Mouse (Mus musculus) layer of hippocampus, adult 2 months (tissue): Measurements from ENCODE around the gene Wnt16. TPM values are rescaled to one million over a fixed set of nuclear protein-coding genes. Genes with fewer than 3 reads are reported as not detected.
"Not testable (repeated sequence)": the region's sequence is repeated elsewhere in the genome, so short reads cannot be mapped to it uniquely, and the experiment has no call there.

ENCODE experiments used
- DNase-seq, 2 experiments: peaks; one replicate each; pipeline ENCODE4 v3.0.0; 2022; ENCODE audit warnings: low spot score in 2 of 2
- H3K27ac ChIP-seq: fragments of 200-600 bp; 2 replicates; pipeline ENCODE4 v1.8.1; 2022
- H3K4me3 ChIP-seq: fragments of 200-600 bp; 2 replicates; pipeline ENCODE4 v1.8.1; 2022; ENCODE audit warnings: mild to moderate bottlenecking
- CTCF ChIP-seq: fragments of 200-600 bp; conservative IDR thresholded peaks from 2 replicates; pipeline ENCODE4 v1.8.1; 2022; ENCODE audit warnings: antibody characterized with exemption, mild to moderate bottlenecking, moderate library complexity
- long read RNA-seq, 2 experiments: library from polyadenylated mRNA; stranded (forward); transcript quantifications; one replicate each; pipeline ENCODE4 v2.0.0; 2021; ENCODE audit warnings: borderline mapping rate in 2 of 2
- total RNA-seq, 2 experiments: library from RNA; stranded (reverse); gene quantifications; 2 replicates each; pipeline ENCODE4 v1.2.3; 2021

Gene Wnt16
- 1 to 10 TPM; 1.2 to 2.5 TPM for total RNA-seq
- long read RNA-seq, experiment 1: 0 reads
- long read RNA-seq, experiment 2: 0 reads

- Histone ChIP-seq H3K4me3 (peak within 1 kb of the TSS; percentile 46), H3K27ac (no peak within 1 kb of the TSS)
- TF ChIP-seq CTCF: no peak
- DNase-seq: peak; percentile 11 to 39
Measured at GRCm38 (mm10) chr6:22288004-22288736, at the start of gene Wnt16. Gene Wnt16, plus strand, starts transcription at chr6:22288227.

DNA sequence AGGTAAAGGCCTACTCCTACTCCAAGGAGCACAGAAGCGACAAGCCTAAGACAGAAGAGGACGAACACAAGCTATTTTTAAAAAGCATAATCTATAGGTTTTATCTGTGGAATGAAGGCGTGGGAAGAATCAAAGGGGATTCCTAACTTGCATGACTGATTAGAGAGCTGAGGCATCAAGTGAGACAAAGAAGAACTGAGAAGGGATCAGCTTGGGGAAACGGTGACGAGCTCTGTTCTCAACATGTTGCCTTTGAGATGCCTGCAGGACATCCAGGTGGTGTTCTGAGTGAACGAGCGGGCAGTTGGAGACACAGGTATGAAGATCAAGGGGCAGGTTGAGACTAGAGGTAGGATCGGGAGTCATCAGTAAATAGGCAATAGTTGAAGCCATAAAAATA, 44.7 kb upstream of the Wnt16 start:
- Histone ChIP-seq H3K27ac (no peak overlapping the region), H3K4me3 (no peak overlapping the region)
- TF ChIP-seq CTCF: no peak
- DNase-seq: no peak

- no peak for TF ChIP-seq CTCF
Measured at GRCm38 (mm10) chr6:22246696-22247095, 41.3 kb upstream of the Wnt16 start.

GRCm38 (mm10) chr6:22258784-22259183, 29.2 kb upstream of the Wnt16 start:
- no peak for TF ChIP-seq CTCF
- no peak for DNase-seq
- no peak overlapping the region for H3K27ac ChIP-seq
- no peak overlapping the region for H3K4me3 ChIP-seq

More at GRCm38 (mm10) chr6:22246696-22247095, 41.3 kb upstream of the Wnt16 start:
- H3K4me3 ChIP-seq: no peak overlapping the region
- DNase-seq: no peak
- no peak overlapping the region for H3K27ac ChIP-seq

DNA sequence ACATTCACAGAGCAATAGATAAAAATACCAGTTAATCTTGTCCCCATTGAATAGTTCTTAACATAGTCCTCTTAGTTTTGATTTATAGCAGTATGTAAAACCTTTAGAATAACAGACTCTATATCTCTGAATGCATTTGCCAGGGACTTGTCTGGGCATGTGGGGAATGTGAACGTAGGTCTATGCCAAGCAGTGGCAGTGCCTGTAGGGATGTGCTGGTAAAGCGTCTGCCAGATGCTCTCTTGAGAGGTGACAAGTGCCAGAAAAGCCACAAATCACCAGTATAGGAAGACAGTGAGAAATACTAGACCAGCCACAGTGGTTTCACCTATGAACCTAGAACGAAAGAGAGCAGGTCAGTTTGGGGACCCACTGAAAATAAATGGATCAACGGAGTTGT, 25.5 kb upstream of the Wnt16 start:
- TF ChIP-seq CTCF: no peak
- Histone ChIP-seq H3K27ac (no peak overlapping the region), H3K4me3 (no peak overlapping the region)
- no peak for DNase-seq

- H3K4me3 ChIP-seq, H3K27ac ChIP-seq, DNase-seq: not testable (repeated sequence)
Measured at GRCm38 (mm10) chr6:22264094-22264493, 23.9 kb upstream of the Wnt16 start.

DNA sequence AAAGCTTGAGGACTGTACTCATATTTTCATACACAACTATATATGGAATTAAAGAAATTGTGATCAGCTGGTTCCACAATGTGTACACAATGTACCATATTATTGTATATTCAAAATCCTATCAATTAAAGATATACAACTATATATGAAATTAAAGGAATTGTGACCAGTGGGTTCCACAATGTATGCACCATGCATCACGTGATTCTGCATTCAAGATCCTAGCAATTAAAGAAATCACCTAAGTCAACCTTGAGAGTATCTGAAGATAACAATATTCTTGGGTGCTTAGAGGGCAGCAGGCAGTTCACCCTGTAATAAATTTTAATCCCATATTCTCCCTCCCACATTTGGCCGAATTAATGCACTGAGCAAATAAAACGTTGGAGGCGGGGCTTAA, 22.0 kb upstream of the Wnt16 start:
- Histone ChIP-seq H3K4me3 (no peak overlapping the region), H3K27ac (no peak overlapping the region)
- TF ChIP-seq CTCF: no peak
- no peak for DNase-seq

DNA sequence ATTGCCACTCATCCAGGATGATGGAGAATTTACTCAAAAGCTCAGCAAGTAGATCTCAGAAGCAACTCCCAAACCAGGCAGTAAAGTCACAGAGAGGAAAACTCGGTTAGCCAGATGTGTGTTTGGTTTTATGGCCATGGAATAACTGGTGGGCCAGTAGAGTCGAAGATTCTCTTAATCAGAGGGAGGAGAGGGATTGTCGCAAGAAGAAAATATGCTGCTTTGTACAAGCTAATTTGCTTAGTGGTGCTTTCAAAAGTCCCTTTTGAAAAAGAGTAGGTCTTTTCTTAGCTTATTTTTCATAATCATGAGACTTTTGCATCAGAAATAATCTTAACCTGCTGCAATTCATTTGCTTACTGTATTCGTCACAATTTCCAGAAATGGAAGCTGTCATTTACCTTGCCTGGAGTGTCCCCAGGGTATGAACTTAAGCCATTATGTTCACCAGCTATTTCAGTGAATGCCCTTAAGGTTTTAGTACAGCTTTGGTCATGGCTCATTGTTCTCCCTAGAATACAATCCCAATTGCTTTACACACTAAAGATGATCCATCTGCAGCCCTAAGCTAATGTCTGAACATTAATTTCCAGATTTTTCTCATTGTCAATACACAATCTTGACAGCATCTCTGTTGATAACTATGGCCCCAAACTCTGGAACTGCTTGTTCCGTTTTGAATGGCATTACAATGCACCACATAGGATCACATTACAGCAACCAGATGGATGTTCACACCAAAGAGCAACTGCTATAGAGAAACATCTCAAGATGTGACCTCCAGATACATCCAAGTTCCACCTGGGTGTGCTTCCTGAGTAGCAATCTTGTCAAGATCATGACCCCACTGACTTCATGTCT, 20.0 kb upstream of the Wnt16 start:
- TF ChIP-seq CTCF: no peak
- Histone ChIP-seq H3K27ac (no peak overlapping the region), H3K4me3 (no peak overlapping the region)
- DNase-seq: no peak

GRCm38 (mm10) chr6:22268677-22269076, 19.4 kb upstream of the Wnt16 start:
- DNase-seq: no peak
- TF ChIP-seq CTCF: no peak
- Histone ChIP-seq H3K27ac (no peak overlapping the region), H3K4me3 (no peak overlapping the region)

DNA sequence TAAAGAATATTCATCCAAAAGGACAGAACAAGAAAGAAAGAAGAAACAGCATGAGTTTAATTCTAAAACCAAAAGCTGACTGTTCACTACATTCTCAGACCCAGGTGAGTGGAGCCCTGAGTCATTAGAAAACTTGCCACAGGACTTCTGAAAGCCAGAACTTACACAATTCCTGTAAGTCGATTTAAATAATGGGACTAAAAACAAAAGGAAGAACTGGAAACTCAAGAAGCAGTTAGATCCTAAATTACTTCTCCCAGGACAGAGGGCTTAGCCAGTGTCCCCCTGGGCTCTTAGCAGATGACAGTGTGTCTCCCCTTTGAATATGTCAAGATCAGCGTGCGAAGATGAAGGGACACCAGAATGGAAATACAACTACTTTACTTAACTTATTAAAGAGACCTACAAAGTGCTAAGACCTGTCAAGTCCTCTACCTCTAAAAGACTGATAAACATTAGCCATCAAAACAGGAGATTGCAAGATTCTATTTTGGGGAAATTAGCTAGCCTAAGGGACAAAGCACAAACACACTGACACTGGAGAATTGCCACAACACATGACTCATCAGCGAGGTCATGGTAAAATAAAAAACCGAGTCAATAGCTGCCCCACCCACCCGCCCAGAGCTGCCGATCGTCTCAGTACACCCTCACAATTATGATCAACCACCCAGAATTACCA, 18.0 kb upstream of the Wnt16 start:
- Histone ChIP-seq H3K27ac (no peak overlapping the region), H3K4me3 (no peak overlapping the region)
- no peak for DNase-seq
- TF ChIP-seq CTCF: no peak

GRCm38 (mm10) chr6:22277941-22278340, 10.1 kb upstream of the Wnt16 start:
- no peak for DNase-seq
- no peak for TF ChIP-seq CTCF
- no peak overlapping the region for H3K4me3 ChIP-seq
- no peak overlapping the region for H3K27ac ChIP-seq

GRCm38 (mm10) chr6:22280217-22280861, 7.7 kb upstream of the Wnt16 start:
- Histone ChIP-seq H3K4me3 (no peak overlapping the region), H3K27ac (no peak overlapping the region; the same call in 1 of the 2 replicates)
- peak; percentile 60 to 68 for DNase-seq
- no peak for TF ChIP-seq CTCF
